8 mouse cellular contexts compared by ENCODE assay signal in the genomic region with DNA sequence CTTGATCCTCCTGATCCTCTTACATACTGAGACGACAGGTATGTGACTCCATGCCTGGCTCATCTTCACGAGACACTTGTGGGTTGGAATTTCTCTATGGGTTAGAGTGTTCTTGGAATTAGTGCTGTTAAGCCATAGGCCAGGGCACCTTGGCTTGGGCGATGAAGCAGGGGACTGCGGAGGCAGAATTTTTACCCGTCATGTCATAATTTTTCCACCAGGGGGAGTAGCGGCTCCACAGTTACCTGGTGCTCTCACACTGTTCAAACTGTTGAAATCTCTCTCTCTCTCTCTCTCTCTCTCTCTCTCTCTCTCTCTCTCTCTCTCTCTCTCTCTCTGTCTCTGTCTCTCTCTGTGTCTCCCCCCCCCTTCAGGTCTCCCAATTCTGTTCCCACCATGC. TPM values are rescaled to one million over a fixed set of nuclear protein-coding genes. Genes with fewer than 3 reads are reported as not detected.
DNase-seq lines count a peak whose midpoint lies in the region.

No protein-coding gene starts in this region.

- DNase-seq in adrenal gland, adult (ENCODE audit: inconsistent age in 2 of 2, low spot score in 1 of 2), result peak; percentile 60 to 83
- DNase-seq in adrenal gland, adult 8-10 months, result no peak
- DNase-seq in MN1 (ENCODE audit: low spot score), result peak; percentile 34
- DNase-seq in cerebellum, adult 9-11 months, result peak; percentile 20
- DNase-seq in frontal cortex, postnatal 25 days (ENCODE audit: low spot score in 2 of 2), result peak; percentile 19 to 51
- DNase-seq in kidney, postnatal 4 days, result peak; percentile 69 to 73
- DNase-seq in lung, postnatal 14 days, result peak; percentile 54
- peak; percentile 61 to 77 for DNase-seq in right cerebral cortex, postnatal 10 days (ENCODE audit: low spot score in 2 of 2)

RNA-seq across cellular contexts. Expression of a gene that starts 29.9 kb away (rescaled TPM):
- total RNA-seq in adrenal gland, adult 8-10 months (2022), result 10 to 100 TPM in 2 of 4 experiments, 1 to 10 TPM in 2; 6.2 to 21.3 (median 11.1) TPM
